In the genomic region with DNA sequence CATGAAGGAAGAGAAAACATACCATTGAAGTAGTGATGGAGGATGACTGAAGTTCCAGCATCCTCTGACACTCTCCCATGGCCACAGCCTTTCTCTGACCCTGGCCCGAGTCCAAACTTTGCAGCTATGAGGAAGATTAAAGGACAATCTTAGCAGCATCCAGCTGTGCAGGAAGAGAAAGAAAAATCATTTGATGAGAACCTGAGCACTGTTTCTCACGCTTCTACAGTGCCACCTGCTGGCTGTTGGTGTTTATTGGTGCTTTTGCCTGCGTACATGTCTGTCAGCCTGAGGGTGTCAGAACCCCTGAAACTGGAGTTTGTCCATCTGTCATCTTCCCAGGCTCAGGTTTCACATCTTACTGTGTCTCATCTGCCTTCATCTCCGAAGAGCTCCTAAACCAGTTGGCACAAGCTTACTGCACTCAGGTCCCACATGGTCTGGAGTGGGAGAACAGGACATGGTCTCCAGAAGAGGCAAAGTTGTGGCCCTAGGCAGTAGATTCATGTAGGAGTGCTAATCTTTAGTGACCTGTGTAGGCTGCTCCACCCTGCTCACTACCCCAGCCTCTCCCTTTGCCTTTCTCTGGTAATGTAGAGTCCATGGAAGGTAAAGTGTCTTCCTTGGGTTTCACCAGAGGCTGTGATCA, we compare ENCODE assay signal across 9 mouse cellular contexts. TPM values are rescaled to one million over a fixed set of nuclear protein-coding genes. Genes with fewer than 3 reads are reported as not detected.
A peak's percentile ranks its signal among the peaks of the same experiment; 100 is the strongest.
DNase-seq lines count a peak whose midpoint lies in the region; ATAC-seq lines count a peak whose summit lies in the region.
"Had no signal": no experiment of that assay in that cellular context is flagged by ENCODE, and none has a peak within 500 bp of the region (broad histone marks: within the 10 kb centered on the region; RNA-seq: fewer than 3 reads in every experiment).

No protein-coding gene starts in this region.

- DNase-seq in NIH3T3 (ENCODE audit: low read depth) = peak; percentile 95
- DNase-seq in cerebellum, adult 18-20 months = peak; percentile 76 to 82
- DNase-seq in layer of hippocampus, adult 9-11 months = peak; percentile 73
- DNase-seq in lung, postnatal 25 days (ENCODE audit: low spot score) = peak; percentile 82
- peak; percentile 91 for DNase-seq in right cerebral cortex, adult 2 months (ENCODE audit: low spot score in 2 of 2)
- peak; percentile 45 for DNase-seq in urinary bladder, postnatal 10 days (ENCODE audit: low spot score)

- no peaks in the 10 kb centered on the region for H3K27me3 ChIP-seq in hindbrain, embryonic 12.5 days
- H3K27me3 ChIP-seq: stomach, embryonic 15.5 days had no signal

- no peak overlapping the region for H3K4me2 ChIP-seq in hindbrain, embryonic 12.5 days (replicated peaks)
- H3K4me2 ChIP-seq: stomach, embryonic 15.5 days had no signal

- no peak overlapping the region for H3K9ac ChIP-seq in hindbrain, embryonic 12.5 days
- H3K9ac ChIP-seq: stomach, embryonic 15.5 days had no signal

- peak; percentile 77; the same call in 1 of the 2 replicates for ATAC-seq in frontal cortex, adult (ENCODE audit: low TSS enrichment)
- ATAC-seq in hindbrain, embryonic 12.5 days (ENCODE audit: low FRiP score) = 0 out of 2 replicates have a peak, but pooled peaks have one; percentile 11

- no peak overlapping the region for H3K27ac ChIP-seq in hindbrain, embryonic 12.5 days
- H3K27ac ChIP-seq: stomach, embryonic 15.5 days had no signal

- no peaks in the 10 kb centered on the region for H3K4me1 ChIP-seq in hindbrain, embryonic 12.5 days

- H3K4me3 ChIP-seq in hindbrain, embryonic 12.5 days = no peak overlapping the region
- H3K4me3 ChIP-seq: stomach, embryonic 15.5 days had no signal

- no peaks in the 10 kb centered on the region for H3K9me3 ChIP-seq in hindbrain, embryonic 12.5 days (replicated peaks)
- H3K9me3 ChIP-seq: stomach, embryonic 15.5 days had no signal

- 7% methylated on average over 4 of the region's 4 CpGs for whole genome bisulfite sequencing in hindbrain, embryonic 12.5 days

- no peaks in the 10 kb centered on the region for H3K36me3 ChIP-seq in hindbrain, embryonic 12.5 days
- H3K36me3 ChIP-seq: stomach, embryonic 15.5 days had no signal

RNA-seq across cellular contexts. Expression of a gene that starts 21.7 kb away (rescaled TPM):
- polyA plus RNA-seq in hindbrain, embryonic 12.5 days (2016; fragmentation: Nextera tagmentation; extraction: Ambion mirVana) = 0.07 TPM in 1 of 2 replicates, not detected in the other
- polyA plus RNA-seq: stomach, embryonic 15.5 days had no signal

Comparison
In these comparisons a context has a peak if more than half of its experiments do, and no peak if none do; other contexts are left out.
1. DNase-seq: peak in every context shown above with its lines; median percentile 95 in NIH3T3; 91 in right cerebral cortex, adult 2 months; 82 in lung, postnatal 25 days; 79 in cerebellum, adult 18-20 months; 73 in layer of hippocampus, adult 9-11 months; 45 in urinary bladder, postnatal 10 days.